Mouse (Mus musculus): ENCODE measurements around the gene Lypd6b.

GRCm38 (mm10) chr2:49918692-49919091 lies 131.2 kb downstream of the Lypd6b start:
- no peak for TF ChIP-seq CTCF (IDR thresholded peaks at IDR 0.05; ENCODE audit: extremely low read depth, insufficient read depth, low read length)
- no peak for TF ChIP-seq POLR2A (IDR thresholded peaks at IDR 0.05; ENCODE audit: extremely low read depth, insufficient read depth, low read length)

Measured in cortical plate, adult 2 months (tissue).